Mouse (Mus musculus) forebrain, embryonic 16.5 days (tissue): ENCODE results near the gene Xkr8. TPM values are rescaled to one million over a fixed set of nuclear protein-coding genes. Genes with fewer than 3 reads are reported as not detected.

Experiments used
- ATAC-seq: fragments of 200-750 bp; cut with Nextera tagmentation; 2 replicates; pipeline ENCODE4 v1.8.0; 2017; ENCODE audit warnings: mild to moderate bottlenecking, moderate library complexity
- H3K27ac ChIP-seq: fragments of 300-500 bp; sonication (generic); 2 replicates; pipeline ENCODE4 v1.5.1; 2014; ENCODE audit warnings: low read length, control low read depth
- H3K27me3 ChIP-seq: fragments of 300-500 bp; sonication (generic); replicated peaks from 2 replicates; pipeline ENCODE4 v1.6.1; 2014; ENCODE audit warnings: low read length; ENCODE audit not compliant: control insufficient read depth, insufficient read depth
- H3K36me3 ChIP-seq: fragments of 300-500 bp; sonication (generic); 2 replicates; pipeline ENCODE4 v1.6.1; 2014; ENCODE audit not compliant: control insufficient read depth, insufficient read depth
- H3K4me1 ChIP-seq: fragments of 300-500 bp; sonication (generic); replicated peaks from 2 replicates; pipeline ENCODE4 v1.6.1; 2014; ENCODE audit warnings: low read length; ENCODE audit not compliant: control insufficient read depth, insufficient read depth
- H3K4me2 ChIP-seq: fragments of 300-500 bp; sonication (generic); 2 replicates; pipeline ENCODE4 v1.6.1; 2014; ENCODE audit warnings: mild to moderate bottlenecking, low read length, control low read depth
- H3K4me3 ChIP-seq: fragments of 300-500 bp; sonication (generic); replicated peaks from 2 replicates; pipeline ENCODE4 v1.5.1; 2014; ENCODE audit warnings: mild to moderate bottlenecking, low read length, control low read depth
- H3K9ac ChIP-seq: fragments of 300-500 bp; sonication (generic); replicated peaks from 2 replicates; pipeline ENCODE4 v1.6.1; 2014; ENCODE audit warnings: low read depth, low read length, control low read depth
- H3K9me3 ChIP-seq: fragments of 300-500 bp; sonication (generic); 2 replicates; pipeline ENCODE4 v1.6.1; 2016; ENCODE audit warnings: low read length; ENCODE audit not compliant: control insufficient read depth
- WGBS: fragments of 180-500 bp; shearing (Covaris S2); extraction: QIAGEN DNeasy Blood & Tissue Kit; methylation state at CpG from one replicate; pipeline ENCODE4 v1.1.7; 2014; 5-methylcytosine and 5-hydroxymethylcytosine counted together
- polyA plus RNA-seq: library from polyadenylated mRNA; unstranded; fragments of >200 nt; fragmentation: Nextera tagmentation; extraction: Ambion mirVana; gene quantifications from 2 replicates; pipeline ENCODE4 v1.2.1, GENCODE M21; 2015

The Xkr8 gene
- polyA plus RNA-seq, 1 experiment from 2014 or later = 4.7 TPM

- Histone ChIP-seq H3K27me3 (no peaks in the 10 kb centered on the region; the same call in 1 of the 2 replicates), H3K36me3 (no peaks in the 10 kb centered on the region), H3K27ac (no peak overlapping the region), H3K9me3 (no peaks in the 10 kb centered on the region), H3K4me1 (peaks cover 4% of the 10 kb centered on the region), H3K4me2 (no peak overlapping the region), H3K4me3 (no peak overlapping the region), H3K9ac (no peak overlapping the region)
- no peak for ATAC-seq
- WGBS = 70% methylated on average over 3 of the region's 3 CpGs
These were observed 27.9 kb upstream of the Xkr8 start for GRCm38 (mm10) chr4:132760296-132760695.

GRCm38 (mm10) chr4:132757633-132758351, 25.4 kb upstream of the Xkr8 start:
- no peak overlapping the region for H3K4me2 ChIP-seq

GRCm38 (mm10) chr4:132756974-132757373, 24.6 kb upstream of the Xkr8 start, which contains the start of gene Smpdl3b:
Smpdl3b (minus strand) TSS chr4:132757252.
- no peaks in the 10 kb centered on the region; the same call in 1 of the 2 replicates for H3K27me3 ChIP-seq
- peaks cover 4% of the 10 kb centered on the region for H3K4me1 ChIP-seq
- WGBS = under 1% methylated on average over 22 of the region's 22 CpGs
- H3K9ac ChIP-seq = peak within 1 kb of the TSS; percentile 46
- H3K36me3 ChIP-seq = no peaks in the 10 kb centered on the region
- no peaks in the 10 kb centered on the region for H3K9me3 ChIP-seq
- no peak within 1 kb of the TSS for H3K27ac ChIP-seq
- peak within 1 kb of the TSS; percentile 43 for H3K4me3 ChIP-seq
- ATAC-seq = peak; percentile 90
- H3K4me2 ChIP-seq = peak within 1 kb of the TSS; percentile 80

More at GRCm38 (mm10) chr4:132757633-132758351, 25.4 kb upstream of the Xkr8 start:
- no peak for ATAC-seq
- Histone ChIP-seq H3K9me3 (no peaks in the 10 kb centered on the region), H3K9ac (no peak overlapping the region), H3K27me3 (no peaks in the 10 kb centered on the region; the same call in 1 of the 2 replicates), H3K36me3 (no peaks in the 10 kb centered on the region), H3K4me1 (peaks cover 4% of the 10 kb centered on the region), H3K27ac (no peak overlapping the region), H3K4me3 (no peak overlapping the region)
- 85% methylated on average over 7 of the region's 7 CpGs for WGBS

GRCm38 (mm10) chr4:132752992-132753391, 20.6 kb upstream of the Xkr8 start:
- Histone ChIP-seq H3K27me3 (no peaks in the 10 kb centered on the region; the same call in 1 of the 2 replicates), H3K36me3 (no peaks in the 10 kb centered on the region), H3K4me3 (no peak overlapping the region), H3K9ac (no peak overlapping the region), H3K4me2 (no peak overlapping the region), H3K4me1 (peaks cover 4% of the 10 kb centered on the region), H3K27ac (no peak overlapping the region), H3K9me3 (no peaks in the 10 kb centered on the region)
- WGBS = 77% methylated on average over 6 of the region's 6 CpGs
- ATAC-seq = no peak

GRCm38 (mm10) chr4:132749258-132749982, 17.1 kb upstream of the Xkr8 start:
- Histone ChIP-seq H3K4me1 (peaks cover 2% of the 10 kb centered on the region; the same call in 1 of the 2 replicates), H3K4me2 (no peak overlapping the region), H3K36me3 (no peaks in the 10 kb centered on the region), H3K27ac (no peak overlapping the region), H3K9ac (no peak overlapping the region), H3K4me3 (no peak overlapping the region), H3K27me3 (no peaks in the 10 kb centered on the region), H3K9me3 (no peaks in the 10 kb centered on the region)
- ATAC-seq = no peak
- WGBS = 77% methylated on average over 6 of the region's 6 CpGs

GRCm38 (mm10) chr4:132748778-132749177, 16.4 kb upstream of the Xkr8 start:
- H3K4me3 ChIP-seq = no peak overlapping the region
- H3K9me3 ChIP-seq = no peaks in the 10 kb centered on the region
- H3K4me2 ChIP-seq = no peak overlapping the region
- H3K27ac ChIP-seq = no peak overlapping the region
- 94% methylated on average over 4 of the region's 4 CpGs for WGBS
- no peak overlapping the region for H3K9ac ChIP-seq
- H3K4me1 ChIP-seq = peaks cover 8% of the 10 kb centered on the region
- no peak for ATAC-seq
- no peaks in the 10 kb centered on the region for H3K27me3 ChIP-seq
- no peaks in the 10 kb centered on the region for H3K36me3 ChIP-seq

- Histone ChIP-seq H3K4me3 (no peak overlapping the region), H3K9me3 (no peaks in the 10 kb centered on the region), H3K4me2 (no peak overlapping the region), H3K27me3 (no peaks in the 10 kb centered on the region), H3K27ac (no peak overlapping the region), H3K36me3 (no peaks in the 10 kb centered on the region), H3K4me1 (peaks cover 9% of the 10 kb centered on the region), H3K9ac (no peak overlapping the region)
- no peak for ATAC-seq
- WGBS = 79% methylated on average over 9 of the region's 9 CpGs
These were observed 15.4 kb upstream of the Xkr8 start for GRCm38 (mm10) chr4:132747664-132748259.

- Histone ChIP-seq H3K27ac (no peak overlapping the region), H3K27me3 (no peaks in the 10 kb centered on the region), H3K4me3 (no peak overlapping the region), H3K9me3 (no peaks in the 10 kb centered on the region), H3K4me2 (no peak overlapping the region), H3K4me1 (peaks cover 9% of the 10 kb centered on the region), H3K36me3 (no peaks in the 10 kb centered on the region), H3K9ac (no peak overlapping the region)
- WGBS = 87% methylated on average over 9 of the region's 9 CpGs
- no peak for ATAC-seq
These were observed 14.7 kb upstream of the Xkr8 start for GRCm38 (mm10) chr4:132746911-132747517.
